Mouse (Mus musculus) limb, embryonic 11.5 days (tissue): ENCODE data around the gene Crnn. TPM values are rescaled to one million over a fixed set of nuclear protein-coding genes. Genes with fewer than 3 reads are reported as not detected.

Experiments used
- ATAC-seq: fragments of 200-750 bp; cut with Nextera tagmentation; 2 replicates; pipeline ENCODE4 v1.8.0; 2017; ENCODE audit warnings: low read depth; ENCODE audit not compliant: insufficient number of reproducible peaks, low FRiP score, low TSS enrichment
- DNase-seq: peaks from one replicate; pipeline ENCODE4 v3.0.0-alpha.2; 2015; ENCODE audit warnings: low spot score
- H3K27ac ChIP-seq: fragments of 300-500 bp; sonication (generic); replicated peaks from 2 replicates; pipeline ENCODE4 v1.5.1; 2014; ENCODE audit warnings: low read depth, mild to moderate bottlenecking, low read length
- H3K27me3 ChIP-seq: fragments of 300-500 bp; sonication (generic); 2 replicates; pipeline ENCODE4 v1.6.1; 2014; ENCODE audit warnings: mild to moderate bottlenecking, low read length, mixed read lengths; ENCODE audit not compliant: control insufficient read depth, insufficient read depth
- H3K36me3 ChIP-seq: fragments of 300-500 bp; sonication (generic); 2 replicates; pipeline ENCODE4 v1.6.1; 2014; ENCODE audit warnings: mild to moderate bottlenecking, low read length, moderate library complexity, mixed read lengths; ENCODE audit not compliant: control insufficient read depth, insufficient read depth
- H3K4me1 ChIP-seq: fragments of 300-500 bp; sonication (generic); 2 replicates; pipeline ENCODE4 v1.6.1; 2014; ENCODE audit warnings: low read length, mixed read lengths; ENCODE audit not compliant: control insufficient read depth, insufficient read depth
- H3K4me2 ChIP-seq: fragments of 300-500 bp; sonication (generic); 2 replicates; pipeline ENCODE4 v1.6.1; 2014; ENCODE audit warnings: low read depth, mild to moderate bottlenecking, moderate library complexity; ENCODE audit not compliant: severe bottlenecking
- H3K4me3 ChIP-seq: fragments of 300-500 bp; sonication (generic); 2 replicates; pipeline ENCODE4 v1.5.1; 2014; ENCODE audit warnings: low read depth, low read length
- H3K9ac ChIP-seq: fragments of 300-500 bp; sonication (generic); 2 replicates; pipeline ENCODE4 v1.6.1; 2014; ENCODE audit warnings: mild to moderate bottlenecking, low read length
- H3K9me3 ChIP-seq: fragments of 300-500 bp; sonication (generic); 2 replicates; pipeline ENCODE4 v1.6.1; 2016; ENCODE audit warnings: low read length; ENCODE audit not compliant: control insufficient read depth
- WGBS: fragments of 180-500 bp; shearing (Covaris S2); extraction: QIAGEN DNeasy Blood & Tissue Kit; methylation state at CpG from one replicate; pipeline ENCODE4 v1.1.7; 2014; 5-methylcytosine and 5-hydroxymethylcytosine counted together
- polyA plus RNA-seq: library from polyadenylated mRNA; unstranded; fragments of >200 nt; fragmentation: Nextera tagmentation; extraction: Ambion mirVana; gene quantifications from 2 replicates; pipeline ENCODE4 v1.2.1, GENCODE M21; 2014

Gene Crnn
- polyA plus RNA-seq, 1 experiment from 2014 or later, result not detected

DNA sequence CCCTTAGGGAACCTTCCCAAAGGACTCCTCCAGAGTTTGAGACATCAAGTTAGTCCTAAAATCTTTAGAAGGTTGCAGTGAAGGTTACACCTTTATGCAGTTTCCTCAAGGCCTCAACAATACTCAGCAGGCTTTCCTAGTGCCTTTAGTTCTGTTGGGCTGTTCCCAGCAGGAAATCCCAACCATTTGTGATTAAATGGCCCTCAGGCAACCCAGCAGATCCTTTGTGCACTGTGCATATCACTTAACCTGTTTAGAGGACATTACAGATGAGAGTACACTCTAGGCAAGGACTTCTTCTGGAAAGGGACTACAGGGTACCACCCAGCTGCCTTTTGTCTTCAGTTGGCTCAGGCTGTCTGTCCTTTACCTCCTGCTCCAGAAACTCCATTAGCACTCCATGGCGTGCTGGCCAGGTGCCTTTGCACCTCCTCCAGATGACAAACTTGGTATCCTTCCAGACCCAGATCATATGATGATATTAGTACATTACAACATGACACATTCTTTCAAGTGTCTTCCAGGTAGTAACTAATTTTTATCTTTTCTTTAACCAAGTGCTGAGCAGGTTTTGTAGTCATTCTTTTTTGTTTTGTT is 18.5 kb downstream of the Crnn start:
- H3K36me3 ChIP-seq, result no peaks in the 10 kb centered on the region
- DNase-seq (peak; percentile 21), ATAC-seq (no peak)
- H3K9ac ChIP-seq, result no peak overlapping the region
- H3K4me1 ChIP-seq, result no peaks in the 10 kb centered on the region
- no peak overlapping the region for H3K4me2 ChIP-seq
- no peak overlapping the region for H3K4me3 ChIP-seq
- WGBS, result 42% methylated on average over 1 of the region's 1 CpGs
- H3K27me3 ChIP-seq, result no peaks in the 10 kb centered on the region
- H3K9me3 ChIP-seq, result no peaks in the 10 kb centered on the region
- 0 out of 2 replicates have a peak overlapping the region, but pooled peaks have one; percentile 45 for H3K27ac ChIP-seq

DNA sequence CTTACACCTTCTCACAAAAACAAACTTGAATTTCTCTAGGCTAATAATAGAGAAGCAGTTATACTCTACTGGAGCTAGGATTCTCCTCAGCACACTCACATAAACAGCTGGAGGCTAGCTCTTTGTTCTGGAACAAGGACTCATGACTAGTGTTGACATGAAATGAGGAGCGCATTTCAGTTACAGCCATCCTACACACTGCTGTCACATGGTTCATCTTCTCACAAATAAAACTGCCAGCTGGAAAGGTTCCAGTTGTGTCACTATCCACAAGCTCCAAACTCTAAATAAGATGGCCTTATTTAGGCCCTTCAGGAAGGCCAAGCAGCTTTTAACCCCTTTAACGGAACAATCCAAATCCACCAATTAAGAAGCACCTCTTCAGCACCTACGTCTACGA is 36.3 kb downstream of the Crnn start:
- Histone ChIP-seq H3K9ac (no peak overlapping the region), H3K4me3 (no peak overlapping the region), H3K36me3 (no peaks in the 10 kb centered on the region), H3K4me1 (no peaks in the 10 kb centered on the region), H3K4me2 (no peak overlapping the region), H3K27ac (no peak overlapping the region), H3K9me3 (no peaks in the 10 kb centered on the region), H3K27me3 (no peaks in the 10 kb centered on the region)
- WGBS, result 91% methylated on average over 4 of the region's 4 CpGs
- ATAC-seq (no peak), DNase-seq (no peak)

DNA sequence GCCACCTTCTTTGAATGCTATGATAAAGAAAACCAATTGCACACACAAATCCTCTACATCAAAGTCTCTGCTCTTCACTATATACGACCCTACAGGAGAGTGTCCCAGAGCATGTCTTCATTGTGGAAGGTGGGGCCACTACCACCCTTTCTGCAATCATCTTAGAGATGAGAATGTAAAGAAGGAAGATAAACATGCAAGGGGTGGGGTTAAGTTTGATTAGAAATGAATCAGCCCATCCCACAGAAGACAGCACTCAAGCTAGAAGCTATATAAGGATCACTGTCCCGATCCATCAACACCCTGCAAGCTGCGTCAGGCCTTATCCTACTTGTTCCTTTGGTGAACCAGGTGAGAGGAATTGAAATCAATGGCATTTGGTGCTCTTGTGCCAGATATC is 52.4 kb downstream of the Crnn start, which contains the start of gene Flg2:
TSS of gene Flg2 (plus strand) at position 301 of the 400 bp plus-strand sequence.
- DNase-seq, result no peak
- ATAC-seq, result no peak
- no peak within 1 kb of the TSS for H3K27ac ChIP-seq
- H3K4me3 ChIP-seq, result no peak within 1 kb of the TSS
- H3K27me3 ChIP-seq, result no peaks in the 10 kb centered on the region
- H3K9me3 ChIP-seq, result no peaks in the 10 kb centered on the region
- no peaks in the 10 kb centered on the region for H3K4me1 ChIP-seq
- H3K9ac ChIP-seq, result no peak within 1 kb of the TSS
- H3K36me3 ChIP-seq, result no peaks in the 10 kb centered on the region
- WGBS, result 86% methylated on average over 3 of the region's 3 CpGs
- no peak within 1 kb of the TSS for H3K4me2 ChIP-seq

Other genes with a start within 250 kb of the Crnn start
- gene Lce3a, start 218.6 kb upstream of the Crnn start, polyA plus RNA-seq, result not detected in 2 replicates
- gene Lce3b, start 211.8 kb upstream of the Crnn start, polyA plus RNA-seq, result not detected in 2 replicates
- gene Lce3c, start 200.3 kb upstream of the Crnn start, polyA plus RNA-seq, result not detected in 2 replicates
- not detected in 2 replicates for gene Lce3d, start 187.4 kb upstream of the Crnn start, polyA plus RNA-seq
- not detected in 2 replicates for gene Lce3e, start 177.7 kb upstream of the Crnn start, polyA plus RNA-seq
- gene Lce3f, start 152.6 kb upstream of the Crnn start, polyA plus RNA-seq, result not detected in 2 replicates
- gene Crct1, start 129.1 kb upstream of the Crnn start, polyA plus RNA-seq, result not detected in 2 replicates
- gene Lce1m, start 125.7 kb upstream of the Crnn start, polyA plus RNA-seq, result not detected in 2 replicates
- not detected in 2 replicates for gene Gm4858, start 76.0 kb upstream of the Crnn start, polyA plus RNA-seq
- not detected in 2 replicates for gene Flg2, start 52.5 kb downstream of the Crnn start, polyA plus RNA-seq
- not detected in 2 replicates for gene Flg, start 128.7 kb downstream of the Crnn start, polyA plus RNA-seq
- not detected in 2 replicates for gene Hrnr, start 175.0 kb downstream of the Crnn start, polyA plus RNA-seq
- not detected in 2 replicates for gene Rptn, start 248.9 kb downstream of the Crnn start, polyA plus RNA-seq